Mouse (Mus musculus) liver, embryonic 13.5 days (tissue): ENCODE measurements around the gene Gm16867. TPM values are rescaled to one million over a fixed set of nuclear protein-coding genes. Genes with fewer than 3 reads are reported as not detected.
"Not testable (repeated sequence)": the region's sequence is repeated elsewhere in the genome, so short reads cannot be mapped to it uniquely, and the experiment has no call there.

ENCODE experiments used
- ATAC-seq: fragments of 200-750 bp; cut with Nextera tagmentation; 2 replicates; pipeline ENCODE4 v1.8.0; 2017; ENCODE audit warnings: low read depth, mild to moderate bottlenecking, moderate number of reproducible peaks, moderate library complexity
- DNase-seq: peaks from one replicate; pipeline ENCODE4 v3.0.0; 2022
- H3K27ac ChIP-seq: fragments of 300-500 bp; sonication (generic); 2 replicates; pipeline ENCODE4 v1.5.1; 2015; ENCODE audit warnings: moderate library complexity, mild to moderate bottlenecking, inconsistent platforms
- H3K27me3 ChIP-seq: fragments of 300-500 bp; sonication (generic); 2 replicates; pipeline ENCODE4 v1.6.1; 2015; ENCODE audit warnings: mild to moderate bottlenecking, inconsistent platforms
- H3K36me3 ChIP-seq: fragments of 300-500 bp; sonication (generic); 2 replicates; pipeline ENCODE4 v1.6.1; 2015; ENCODE audit warnings: mild to moderate bottlenecking, inconsistent platforms
- H3K4me1 ChIP-seq: fragments of 300-500 bp; sonication (generic); replicated peaks from 2 replicates; pipeline ENCODE4 v1.6.1; 2015; ENCODE audit warnings: inconsistent platforms
- H3K4me2 ChIP-seq: fragments of 300-500 bp; sonication (generic); 2 replicates; pipeline ENCODE4 v1.6.1; 2015; ENCODE audit warnings: inconsistent platforms, mild to moderate bottlenecking, moderate library complexity
- H3K4me3 ChIP-seq: fragments of 300-500 bp; sonication (generic); replicated peaks from 2 replicates; pipeline ENCODE4 v1.5.1; 2015; ENCODE audit warnings: mild to moderate bottlenecking, inconsistent platforms
- H3K9ac ChIP-seq: fragments of 300-500 bp; sonication (generic); 2 replicates; pipeline ENCODE4 v1.6.1; 2015; ENCODE audit warnings: mild to moderate bottlenecking, inconsistent platforms
- H3K9me3 ChIP-seq: fragments of 300-500 bp; sonication (generic); replicated peaks from 2 replicates; pipeline ENCODE4 v1.6.1; 2016; ENCODE audit warnings: inconsistent platforms
- WGBS: fragments of 180-500 bp; shearing (Covaris S2); methylation state at CpG from one replicate; pipeline ENCODE4 v1.1.7; 2015; ENCODE audit not compliant: insufficient replicate concordance; 5-methylcytosine and 5-hydroxymethylcytosine counted together
- polyA plus RNA-seq: library from polyadenylated mRNA; unstranded; fragments of >200 nt; fragmentation: Nextera tagmentation; extraction: Ambion mirVana; gene quantifications from 2 replicates; pipeline ENCODE4 v1.2.1, GENCODE M21; 2015

The Gm16867 gene
- polyA plus RNA-seq, 1 experiment from 2014 or later, result not detected

GRCm38 (mm10) chr14:69457691-69458090 lies 45.5 kb downstream of the Gm16867 start:
- not testable (repeated sequence) for H3K4me1 ChIP-seq, H3K4me3 ChIP-seq, H3K9ac ChIP-seq, H3K27me3 ChIP-seq, H3K9me3 ChIP-seq, ATAC-seq, H3K27ac ChIP-seq, H3K4me2 ChIP-seq, DNase-seq, H3K36me3 ChIP-seq
- WGBS, result no CpG with 5 or more reads among the region's 5 CpGs

- H3K4me1 ChIP-seq, H3K9ac ChIP-seq, H3K36me3 ChIP-seq, H3K4me2 ChIP-seq, DNase-seq, H3K27ac ChIP-seq, ATAC-seq, H3K9me3 ChIP-seq, H3K4me3 ChIP-seq, H3K27me3 ChIP-seq: not testable (repeated sequence)
- WGBS, result no CpG with 5 or more reads among the region's 9 CpGs
Observed at GRCm38 (mm10) chr14:69454640-69455039, 48.5 kb downstream of the Gm16867 start.

- H3K4me3 ChIP-seq, H3K9me3 ChIP-seq, DNase-seq, H3K27ac ChIP-seq, H3K4me2 ChIP-seq, H3K36me3 ChIP-seq, ATAC-seq, H3K4me1 ChIP-seq, H3K27me3 ChIP-seq, H3K9ac ChIP-seq: not testable (repeated sequence)
- no CpG with 5 or more reads among the region's 10 CpGs for WGBS
Observed at GRCm38 (mm10) chr14:69448845-69449244, 54.3 kb downstream of the Gm16867 start.

GRCm38 (mm10) chr14:69447006-69447405 lies 56.2 kb downstream of the Gm16867 start:
- H3K4me1 ChIP-seq, DNase-seq, ATAC-seq, H3K9me3 ChIP-seq, H3K4me2 ChIP-seq, H3K4me3 ChIP-seq, H3K27me3 ChIP-seq, H3K27ac ChIP-seq, H3K9ac ChIP-seq, H3K36me3 ChIP-seq: not testable (repeated sequence)
- WGBS, result no CpG with 5 or more reads among the region's 1 CpGs

- not testable (repeated sequence) for H3K9ac ChIP-seq, H3K4me3 ChIP-seq, DNase-seq, H3K4me1 ChIP-seq, H3K27me3 ChIP-seq, ATAC-seq, H3K4me2 ChIP-seq, H3K27ac ChIP-seq, H3K36me3 ChIP-seq, H3K9me3 ChIP-seq
- no CpG with 5 or more reads among the region's 7 CpGs for WGBS
Observed at GRCm38 (mm10) chr14:69443092-69443692, 60.0 kb downstream of the Gm16867 start.

- DNase-seq, H3K27me3 ChIP-seq, H3K36me3 ChIP-seq, H3K27ac ChIP-seq, H3K9ac ChIP-seq, H3K4me3 ChIP-seq, H3K9me3 ChIP-seq, ATAC-seq, H3K4me1 ChIP-seq, H3K4me2 ChIP-seq: not testable (repeated sequence)
- no CpG with 5 or more reads among the region's 7 CpGs for WGBS
Observed at GRCm38 (mm10) chr14:69440955-69441354, 62.2 kb downstream of the Gm16867 start.

- WGBS, result no CpG with 5 or more reads among the region's 7 CpGs
Observed at GRCm38 (mm10) chr14:69438678-69439214, 64.4 kb downstream of the Gm16867 start.

GRCm38 (mm10) chr14:69421003-69421402 lies 82.2 kb downstream of the Gm16867 start:
- DNase-seq, H3K4me2 ChIP-seq, H3K4me1 ChIP-seq, H3K36me3 ChIP-seq, H3K27ac ChIP-seq, H3K9me3 ChIP-seq, H3K27me3 ChIP-seq, ATAC-seq, H3K4me3 ChIP-seq, H3K9ac ChIP-seq: not testable (repeated sequence)
- no CpG with 5 or more reads among the region's 7 CpGs for WGBS

More at GRCm38 (mm10) chr14:69438678-69439214, 64.4 kb downstream of the Gm16867 start:
- not testable (repeated sequence) for H3K9me3 ChIP-seq, H3K4me3 ChIP-seq, H3K27me3 ChIP-seq, H3K4me1 ChIP-seq, ATAC-seq, H3K4me2 ChIP-seq, H3K27ac ChIP-seq, DNase-seq, H3K36me3 ChIP-seq, H3K9ac ChIP-seq

GRCm38 (mm10) chr14:69417545-69417944 lies 85.6 kb downstream of the Gm16867 start:
- not testable (repeated sequence) for H3K4me1 ChIP-seq, H3K9me3 ChIP-seq, H3K9ac ChIP-seq, H3K36me3 ChIP-seq, H3K4me3 ChIP-seq, H3K27me3 ChIP-seq, ATAC-seq, DNase-seq, H3K4me2 ChIP-seq, H3K27ac ChIP-seq
- no CpG with 5 or more reads among the region's 7 CpGs for WGBS

Other genes starting within 250 kb of the Gm16867 start
- 0.06 and 0.07 TPM in 2 replicates for gene Synb, start 209.1 kb downstream of the Gm16867 start, polyA plus RNA-seq
- gene Gm27179, start 9.2 kb upstream of the Gm16867 start, polyA plus RNA-seq, result 0.06 TPM in 1 of 2 replicates, not detected in the other
- 4.3 and 4.5 TPM in 2 replicates for gene Entpd4b, start 52.1 kb upstream of the Gm16867 start, polyA plus RNA-seq